Mouse (Mus musculus) embryonic facial prominence, embryonic 12.5 days (tissue): ENCODE measurements at regions not wholly inside any gene's neighbourhood (a gene's known extent, or its start where the extent isn't known, plus 50 kb on each side); places are given as distances from the start of the nearest gene placed in this dataset.

Experiments
- ATAC-seq: fragments of 200-750 bp; cut with Nextera tagmentation; 2 replicates; pipeline ENCODE4 v1.8.0; 2017; ENCODE audit not compliant: insufficient number of reproducible peaks, insufficient read depth, low FRiP score, low TSS enrichment
- H3K27ac ChIP-seq: fragments of 300-500 bp; sonication (generic); 2 replicates; pipeline ENCODE4 v1.5.1; 2016; ENCODE audit warnings: mild to moderate bottlenecking
- H3K27me3 ChIP-seq: fragments of 300-500 bp; sonication (generic); 2 replicates; pipeline ENCODE4 v1.6.1; 2016; ENCODE audit warnings: mild to moderate bottlenecking, moderate library complexity
- H3K36me3 ChIP-seq: fragments of 300-500 bp; sonication (generic); 2 replicates; pipeline ENCODE4 v1.6.1; 2016; ENCODE audit warnings: mild to moderate bottlenecking
- H3K4me1 ChIP-seq: fragments of 300-500 bp; sonication (generic); 2 replicates; pipeline ENCODE4 v1.6.1; 2016
- H3K4me2 ChIP-seq: fragments of 300-500 bp; sonication (generic); replicated peaks from 2 replicates; pipeline ENCODE4 v1.6.1; 2016; ENCODE audit warnings: mild to moderate bottlenecking, moderate library complexity
- H3K4me3 ChIP-seq: fragments of 300-500 bp; sonication (generic); 2 replicates; pipeline ENCODE4 v1.5.1; 2016; ENCODE audit warnings: mild to moderate bottlenecking
- H3K9ac ChIP-seq: fragments of 300-500 bp; sonication (generic); 2 replicates; pipeline ENCODE4 v1.6.1; 2016; ENCODE audit warnings: mild to moderate bottlenecking, moderate library complexity
- H3K9me3 ChIP-seq: fragments of 300-500 bp; sonication (generic); 2 replicates; pipeline ENCODE4 v1.6.1; 2016; ENCODE audit warnings: mild to moderate bottlenecking, moderate library complexity
- WGBS: fragments of 180-500 bp; shearing (Covaris S2); methylation state at CpG from one replicate; pipeline ENCODE4 v1.1.7; 2016; 5-methylcytosine and 5-hydroxymethylcytosine counted together

DNA sequence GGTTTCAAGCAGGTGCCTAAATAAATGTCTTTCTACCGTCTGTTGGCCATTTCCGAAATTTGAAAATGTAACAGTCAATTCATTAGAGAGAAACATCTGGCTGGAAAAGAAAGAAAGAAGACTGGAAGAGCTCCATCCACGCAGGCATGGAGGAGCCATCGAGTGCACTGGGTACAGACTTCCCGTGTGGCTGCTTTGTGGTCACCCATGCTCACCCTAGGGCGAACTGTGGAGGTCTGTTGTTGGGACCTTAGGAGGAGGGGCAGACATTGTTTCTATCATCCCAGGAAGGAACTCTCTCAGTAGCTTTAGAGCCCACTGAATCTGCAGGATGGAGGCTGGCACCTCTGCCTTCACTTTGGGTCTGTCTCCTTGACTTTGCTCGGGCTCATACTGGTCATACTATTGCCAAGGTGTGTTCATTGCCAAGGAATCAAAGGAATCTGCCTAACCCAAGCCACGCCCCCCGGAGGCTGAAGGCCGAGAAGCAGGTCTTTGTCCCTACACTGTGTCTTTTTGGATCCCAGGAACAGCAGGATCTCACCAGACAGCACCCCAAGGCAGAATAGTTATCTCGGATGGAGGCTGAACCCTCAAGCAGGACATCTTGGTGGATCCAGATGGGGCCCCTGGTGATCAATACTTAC is 54.3 kb upstream of the Kcng1 start:
- Histone ChIP-seq H3K27me3 (no peaks in the 10 kb centered on the region), H3K4me1 (peaks cover 11% of the 10 kb centered on the region), H3K27ac (no peak overlapping the region), H3K4me2 (no peak overlapping the region), H3K4me3 (no peak overlapping the region), H3K9ac (no peak overlapping the region), H3K36me3 (no peaks in the 10 kb centered on the region), H3K9me3 (no peaks in the 10 kb centered on the region)
- WGBS: 87% methylated on average over 11 of the region's 11 CpGs
- ATAC-seq: no peak

DNA sequence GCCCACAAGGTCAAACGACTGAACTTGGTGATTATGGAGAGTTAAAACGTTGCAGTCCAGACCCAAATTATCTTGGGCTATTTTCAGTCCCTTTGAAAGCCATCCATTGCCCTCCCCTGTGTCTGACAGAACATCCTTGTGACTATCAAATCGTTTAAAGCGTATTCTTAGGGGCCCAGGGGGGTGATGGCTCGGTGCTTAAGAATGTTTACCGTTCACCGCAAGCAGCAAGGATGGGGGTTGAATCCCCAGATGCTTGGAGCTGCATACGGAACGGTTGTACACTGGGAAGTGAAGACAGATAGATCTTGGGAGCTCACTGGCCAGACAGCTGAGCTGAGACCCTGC is 52.7 kb upstream of the Kcng1 start:
- H3K27ac ChIP-seq: no peak overlapping the region
- H3K4me3 ChIP-seq: no peak overlapping the region
- 39% methylated on average over 9 of the region's 9 CpGs for WGBS
- no peak for ATAC-seq
- no peak overlapping the region for H3K4me2 ChIP-seq
- H3K9ac ChIP-seq: no peak overlapping the region
- no peaks in the 10 kb centered on the region for H3K36me3 ChIP-seq
- H3K4me1 ChIP-seq: peaks cover 11% of the 10 kb centered on the region
- no peaks in the 10 kb centered on the region for H3K9me3 ChIP-seq
- no peaks in the 10 kb centered on the region for H3K27me3 ChIP-seq

DNA sequence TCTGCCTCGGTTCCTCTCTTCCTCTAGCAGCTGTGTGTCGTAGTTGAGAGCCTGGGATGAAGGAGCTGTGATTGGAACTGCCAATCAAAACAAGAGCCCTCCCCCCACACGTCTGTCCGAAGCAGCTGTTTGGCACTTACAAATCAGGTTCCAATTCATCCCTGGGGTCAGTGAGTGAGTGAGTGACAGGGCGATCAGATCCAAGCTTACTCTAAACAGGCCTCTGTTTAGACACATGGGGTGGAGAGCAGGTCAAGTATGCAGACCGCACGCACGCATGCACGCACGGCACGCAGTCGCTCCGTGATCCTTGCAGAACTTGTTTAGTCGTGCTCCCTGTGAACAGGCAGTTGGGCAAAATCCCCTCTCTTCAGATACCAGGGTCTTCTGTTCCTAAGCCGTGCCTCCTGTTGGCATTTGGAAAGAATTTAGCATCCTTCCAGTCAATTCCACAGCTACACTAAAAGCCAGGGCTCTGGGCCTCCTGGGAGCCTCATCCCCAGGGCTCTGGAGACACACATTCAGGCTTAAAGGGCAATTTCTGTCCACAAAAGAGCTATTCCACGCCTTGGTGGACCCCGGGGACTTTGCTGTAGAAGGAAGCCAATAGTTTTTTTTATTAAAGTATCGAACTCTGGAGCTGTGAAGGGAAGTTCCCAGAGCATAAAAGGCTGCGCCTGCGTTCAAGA is 52.2 kb upstream of the Kcng1 start:
- Histone ChIP-seq H3K9me3 (no peaks in the 10 kb centered on the region), H3K27me3 (no peaks in the 10 kb centered on the region), H3K4me1 (peaks cover 11% of the 10 kb centered on the region), H3K27ac (no peak overlapping the region), H3K4me3 (no peak overlapping the region), H3K4me2 (no peak overlapping the region), H3K9ac (no peak overlapping the region), H3K36me3 (no peaks in the 10 kb centered on the region)
- ATAC-seq: no peak
- 41% methylated on average over 20 of the region's 20 CpGs for WGBS

DNA sequence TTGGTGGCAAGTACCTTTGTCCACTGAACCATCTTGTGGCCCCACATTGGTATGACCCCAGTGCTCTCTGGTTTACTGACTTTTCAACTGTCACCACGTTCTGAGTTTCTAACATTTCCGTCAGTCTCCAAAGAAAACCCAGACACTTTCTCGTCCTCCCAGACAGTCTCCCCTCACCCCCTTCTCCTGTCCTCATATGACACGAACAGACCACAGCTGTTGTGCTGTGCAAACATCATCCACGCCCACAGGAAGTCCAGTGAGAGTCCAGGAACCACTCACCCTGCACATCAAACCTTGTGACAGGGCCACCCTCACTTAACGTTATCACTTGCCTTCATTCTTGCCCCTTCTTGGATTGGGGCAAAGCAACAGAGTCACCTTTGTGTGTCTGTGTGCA is 51.4 kb upstream of the Kcng1 start:
- Histone ChIP-seq H3K27me3 (no peaks in the 10 kb centered on the region), H3K9ac (no peak overlapping the region), H3K36me3 (no peaks in the 10 kb centered on the region), H3K27ac (no peak overlapping the region), H3K4me3 (no peak overlapping the region), H3K4me2 (no peak overlapping the region), H3K9me3 (no peaks in the 10 kb centered on the region), H3K4me1 (peaks cover 11% of the 10 kb centered on the region)
- 48% methylated on average over 6 of the region's 6 CpGs for WGBS
- no peak for ATAC-seq
